ENCODE assay signal across 13 mouse cellular contexts in the genomic region with DNA sequence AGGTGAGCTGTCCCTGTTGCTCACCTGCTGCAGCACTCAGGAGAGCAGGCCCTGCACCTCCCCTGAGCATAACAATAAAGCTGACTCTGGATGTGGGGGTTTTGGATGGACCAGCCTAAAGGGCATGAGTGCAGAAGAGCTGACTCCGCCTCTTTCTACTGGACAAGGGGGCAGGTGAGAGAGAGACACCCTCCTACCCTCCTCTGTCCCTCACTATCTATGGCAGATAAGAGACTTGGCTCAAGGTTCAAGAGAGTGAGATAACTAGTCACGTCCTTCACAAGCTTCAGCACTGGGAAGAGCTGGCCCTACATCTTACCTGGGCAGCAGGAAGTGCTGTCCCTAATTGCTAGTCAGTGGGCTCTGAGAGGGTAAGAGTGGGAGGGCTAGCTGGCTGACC.
"Had no signal": no experiment of that assay in that cellular context is flagged by ENCODE, and none has a peak within 500 bp of the region (broad histone marks: within the 10 kb centered on the region; RNA-seq: fewer than 3 reads in every experiment).

No protein-coding gene starts in this region.

- H3K27ac ChIP-seq: liver, embryonic 12.5 days; neural tube, embryonic 15.5 days had no signal

- H3K9ac ChIP-seq: liver, embryonic 12.5 days; lung, embryonic 14.5 days; neural tube, embryonic 15.5 days had no signal

- H3K4me3 ChIP-seq: liver, embryonic 12.5 days; myocyte; neural tube, embryonic 15.5 days had no signal

- DNase-seq: kidney, adult 8-10 months; kidney, postnatal 25 days; lung, embryonic 14.5 days; lung, postnatal 10 days; lung, postnatal 4 days; midbrain, embryonic 14.5 days; right cerebral cortex, adult 18-20 months; right cerebral cortex, postnatal 25 days; thymus, postnatal 4 days had no signal

- H3K9me3 ChIP-seq: liver, embryonic 12.5 days; neural tube, embryonic 15.5 days had no signal

- H3K4me1 ChIP-seq: liver, embryonic 12.5 days; neural tube, embryonic 15.5 days had no signal

- H3K4me2 ChIP-seq: liver, embryonic 12.5 days; lung, embryonic 14.5 days; neural tube, embryonic 15.5 days had no signal

- ATAC-seq: inflammation-experienced regulatory T-cells, adult 6 months; liver, embryonic 12.5 days had no signal

- H3K27me3 ChIP-seq: liver, embryonic 12.5 days; neural tube, embryonic 15.5 days had no signal

- H3K36me3 ChIP-seq: liver, embryonic 12.5 days; neural tube, embryonic 15.5 days had no signal
